Mouse (Mus musculus) retina, embryonic 14.5 days (tissue): Measurements from ENCODE around the gene Ptpn3.
"Not testable (repeated sequence)": the region's sequence is repeated elsewhere in the genome, so short reads cannot be mapped to it uniquely, and the experiment has no call there.

Experiments used
- DNase-seq: peaks from one replicate; pipeline ENCODE4 v3.0.0-alpha.2; 2015; ENCODE audit warnings: low spot score

Gene Ptpn3

DNA sequence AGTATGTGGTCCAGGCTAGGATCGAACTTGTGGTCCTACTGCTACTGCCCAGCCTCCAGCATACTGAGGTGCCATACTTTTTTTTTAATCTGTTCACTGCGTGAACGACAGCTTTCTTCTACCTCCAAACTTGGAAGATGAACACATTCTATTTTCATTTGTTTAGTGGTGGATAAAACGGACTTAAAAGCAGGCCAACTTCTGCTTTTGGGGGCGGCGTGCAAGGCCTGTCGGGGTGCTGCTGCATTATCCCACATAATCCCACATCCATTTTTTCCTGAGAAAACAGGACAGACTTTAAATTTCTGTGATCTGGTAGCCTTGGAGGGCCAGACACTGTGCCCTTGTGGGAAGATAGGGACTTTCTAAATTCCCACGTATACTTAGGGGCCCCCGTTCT, 83.9 kb downstream of the Ptpn3 start:
- DNase-seq: no peak

DNA sequence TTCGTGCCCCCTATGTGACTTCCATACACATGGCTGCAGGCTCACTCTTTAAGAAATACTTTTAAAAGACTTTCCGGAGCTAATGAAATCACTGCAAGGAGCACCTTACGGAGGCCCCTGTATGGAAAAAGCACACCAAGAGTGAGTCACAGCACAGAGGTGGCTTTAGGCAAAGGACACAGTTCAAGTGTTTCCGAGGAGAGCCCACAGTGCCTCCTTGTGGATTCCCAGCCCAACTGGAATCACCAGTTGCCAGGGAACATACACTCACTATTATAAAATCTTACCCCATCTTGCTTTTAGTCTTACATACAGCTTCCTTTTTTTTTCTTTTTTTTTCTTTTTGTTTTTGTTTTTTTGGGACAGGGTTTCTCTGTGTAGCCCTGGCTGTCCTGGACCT, 85.1 kb downstream of the Ptpn3 start:
- DNase-seq: no peak

DNA sequence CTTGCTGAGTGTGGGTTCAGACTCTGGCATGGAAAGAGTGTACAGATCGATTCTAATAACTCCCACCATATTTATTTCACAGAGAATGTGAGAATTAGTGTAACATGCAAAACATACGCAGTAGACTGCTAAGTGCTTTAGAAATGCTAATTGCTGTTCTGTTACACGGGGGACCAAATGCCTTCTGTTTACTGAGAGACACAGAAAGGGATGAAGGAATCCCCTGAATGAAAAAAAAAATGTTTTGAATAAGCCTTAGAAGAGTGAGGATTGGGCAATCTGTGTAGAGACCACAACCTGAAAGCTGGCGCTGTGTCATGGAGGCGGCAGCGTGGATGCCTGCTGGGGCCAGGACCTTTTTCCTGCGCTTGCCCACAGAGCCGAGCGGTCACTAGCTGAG, 86.8 kb downstream of the Ptpn3 start:
- no peak for DNase-seq

DNA sequence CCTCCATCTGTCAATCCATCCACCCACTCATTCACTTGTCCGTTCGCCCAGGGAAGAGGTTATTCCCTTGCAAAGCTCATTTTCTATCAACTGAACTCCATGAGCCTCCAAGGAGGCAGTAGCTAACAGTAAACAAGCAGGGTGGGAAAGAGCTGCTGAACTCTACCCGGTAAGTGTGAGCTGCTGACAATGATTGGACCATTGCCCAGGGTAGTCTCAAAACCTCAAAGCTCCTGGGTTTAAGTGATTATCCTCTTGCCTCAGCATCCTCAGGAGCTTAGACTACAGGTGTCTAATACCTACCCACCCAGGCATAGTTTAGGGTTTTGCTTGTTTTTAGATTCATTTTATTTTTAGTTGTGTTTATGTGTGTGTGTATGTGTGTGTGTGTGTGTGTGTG, 87.5 kb downstream of the Ptpn3 start:
- no peak for DNase-seq

DNA sequence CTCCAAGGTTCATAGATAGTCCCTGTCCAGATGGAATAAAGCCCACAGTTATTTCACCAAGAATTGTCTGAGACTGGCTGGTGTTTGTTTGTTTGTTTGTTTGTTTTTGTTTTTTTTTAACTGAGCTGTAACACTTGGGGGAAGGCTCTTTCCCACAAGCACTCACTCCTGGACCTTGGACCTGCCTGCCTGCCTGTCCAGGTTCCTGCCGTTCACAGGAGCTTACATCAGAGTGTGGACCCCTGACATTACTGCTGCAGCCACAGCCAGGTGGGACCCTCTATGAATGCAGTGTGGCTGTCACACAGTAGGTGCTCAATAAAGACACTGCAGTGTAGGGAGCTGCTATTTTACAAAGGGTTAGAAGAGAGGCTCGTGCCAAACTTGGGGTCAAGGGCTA, 89.9 kb downstream of the Ptpn3 start:
- DNase-seq: no peak

DNA sequence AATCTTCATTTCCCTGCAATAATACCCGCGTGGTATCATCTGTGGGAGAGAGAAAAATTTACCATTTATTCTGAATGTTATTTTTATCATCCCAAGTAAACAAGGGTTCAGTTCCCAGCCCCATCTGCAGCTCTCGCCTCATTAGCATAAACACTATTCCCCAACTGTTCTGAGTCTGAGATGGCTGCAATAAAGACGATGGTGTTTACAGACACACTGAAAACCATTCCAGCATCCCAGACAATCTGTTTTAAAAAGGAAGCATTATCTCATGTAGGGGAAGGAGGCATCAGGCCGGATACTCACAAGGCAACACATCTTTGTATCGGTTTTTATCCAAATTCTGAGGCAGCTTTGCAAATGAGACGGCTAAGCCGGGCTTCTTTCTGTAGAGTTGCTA, 95.7 kb downstream of the Ptpn3 start:
- DNase-seq: no peak

GRCm38 (mm10) chr4:57204780-57205179, 96.9 kb downstream of the Ptpn3 start:
- no peak for DNase-seq

- no peak for DNase-seq
Observed at GRCm38 (mm10) chr4:57202660-57203361, 98.8 kb downstream of the Ptpn3 start.

DNA sequence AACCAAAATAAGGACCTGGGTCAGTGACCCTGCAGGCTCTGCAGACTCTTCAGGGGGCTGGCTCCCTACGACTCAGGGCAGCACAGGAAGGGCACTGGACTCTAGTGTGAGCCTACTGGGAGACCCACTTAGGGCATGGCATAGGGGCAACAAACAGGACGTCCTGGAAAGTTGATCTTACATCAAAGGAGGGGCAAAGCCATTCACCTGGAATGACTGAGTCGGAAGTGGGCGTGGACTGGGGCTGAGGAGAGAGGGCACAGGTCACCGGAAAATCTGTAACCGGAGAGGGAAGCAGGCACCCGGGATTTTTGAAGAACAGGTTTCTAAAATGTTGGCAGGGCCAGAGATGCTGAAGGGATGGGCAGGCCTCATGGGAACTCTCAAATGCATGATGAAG, 99.5 kb downstream of the Ptpn3 start:
- DNase-seq: no peak

GRCm38 (mm10) chr4:57200661-57201060, 101.0 kb downstream of the Ptpn3 start:
- DNase-seq: no peak

- DNase-seq: not testable (repeated sequence)
Observed at GRCm38 (mm10) chr4:57198666-57199393, 102.8 kb downstream of the Ptpn3 start.

DNA sequence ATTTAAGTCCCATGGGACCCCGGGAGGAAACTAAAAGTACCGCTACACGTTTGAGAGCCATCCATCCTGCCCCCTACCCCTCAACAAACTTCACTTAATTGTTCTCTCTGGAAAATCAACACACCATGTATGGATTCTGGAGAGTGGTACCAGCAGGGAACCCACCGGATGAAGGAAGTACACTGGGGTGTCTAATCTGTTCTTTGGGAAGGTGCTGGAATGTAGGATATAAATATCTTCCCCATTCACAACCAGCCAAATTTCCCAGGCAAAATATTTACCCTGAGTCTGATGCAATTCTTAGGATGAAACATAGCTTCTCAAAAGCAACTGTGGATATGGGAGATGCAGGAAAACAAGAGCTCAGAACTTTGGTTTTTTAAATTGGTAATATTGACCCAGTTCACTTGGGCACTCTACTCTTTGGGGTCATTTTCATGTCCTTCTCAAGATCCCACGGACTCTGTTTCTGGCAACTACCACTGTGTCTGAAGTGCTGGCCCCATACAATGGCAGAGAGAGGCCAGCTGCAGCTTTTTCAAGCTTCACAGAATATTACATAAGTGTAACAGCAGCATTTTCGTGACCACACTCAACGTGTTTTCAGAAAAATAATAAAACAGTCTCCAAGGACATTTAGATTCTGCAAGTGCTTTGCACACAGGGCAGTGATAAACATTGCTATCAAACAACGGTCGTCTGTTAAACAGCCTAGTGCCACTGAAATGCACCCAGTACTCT, 109.9 kb downstream of the Ptpn3 start:
- DNase-seq: no peak

- DNase-seq: no peak
Observed at GRCm38 (mm10) chr4:57189881-57190280, 111.8 kb downstream of the Ptpn3 start.

- no peak for DNase-seq
Observed at GRCm38 (mm10) chr4:57186035-57186434, 115.6 kb downstream of the Ptpn3 start.

- no peak for DNase-seq
Observed at GRCm38 (mm10) chr4:57185462-57185861, 116.2 kb downstream of the Ptpn3 start.

DNA sequence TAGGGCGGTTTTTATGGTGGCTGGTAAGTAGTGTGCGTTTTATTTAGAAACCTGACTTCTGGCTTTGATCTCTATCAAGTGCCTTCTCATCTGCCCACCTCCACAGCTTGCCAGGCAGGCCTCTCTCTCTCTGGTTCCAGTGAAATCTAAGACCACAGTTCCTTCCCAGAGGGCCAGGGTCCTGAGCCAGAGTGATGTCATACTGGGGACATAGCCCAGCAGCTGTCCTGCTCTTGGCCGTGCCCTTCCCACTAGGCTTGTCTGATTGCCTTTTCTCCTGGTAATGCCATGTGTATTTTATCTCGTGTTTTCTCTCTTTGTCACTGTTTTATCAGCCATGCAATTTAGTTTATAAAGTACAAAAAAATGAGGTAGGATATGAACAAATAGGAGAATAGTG, 118.1 kb downstream of the Ptpn3 start:
- no peak for DNase-seq

DNA sequence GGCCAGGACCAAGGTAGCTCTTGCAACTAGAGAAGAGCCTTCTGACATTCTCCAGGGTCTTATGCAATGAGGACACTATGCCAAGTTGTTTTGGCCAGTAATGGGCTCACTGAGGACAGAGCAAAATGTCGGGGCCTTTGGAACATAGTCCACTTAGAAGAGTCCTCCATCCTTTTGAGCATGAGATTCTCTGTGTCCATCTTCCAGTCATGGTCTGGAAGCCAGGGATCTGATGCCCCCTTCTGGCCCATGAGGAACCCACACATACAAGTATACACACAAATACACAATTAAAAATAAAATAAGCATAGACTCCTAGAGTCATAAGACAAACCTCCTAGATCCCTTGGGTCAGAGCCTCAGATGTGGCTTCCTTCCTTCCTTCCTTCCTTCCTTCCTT, 120.1 kb downstream of the Ptpn3 start:
- peak; percentile 18 for DNase-seq

DNA sequence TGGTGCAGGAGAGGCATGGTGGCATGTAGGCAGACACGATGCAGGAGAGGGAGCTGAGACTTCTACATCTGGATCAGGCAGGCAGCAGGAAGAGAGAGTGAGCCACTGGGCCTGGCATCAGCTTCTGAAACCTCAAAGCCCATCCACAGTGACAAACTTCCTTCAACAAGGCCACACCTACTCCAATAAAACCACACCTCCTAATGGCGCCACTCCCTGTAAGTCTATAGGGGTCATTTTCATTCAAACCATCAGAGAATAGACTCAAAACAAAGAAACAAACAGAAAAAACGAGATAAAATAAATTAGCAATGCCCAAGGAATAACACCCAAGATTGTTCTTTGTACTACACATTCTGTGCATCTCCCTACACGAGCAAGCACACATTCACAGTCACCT, 122.8 kb downstream of the Ptpn3 start:
- DNase-seq: no peak

DNA sequence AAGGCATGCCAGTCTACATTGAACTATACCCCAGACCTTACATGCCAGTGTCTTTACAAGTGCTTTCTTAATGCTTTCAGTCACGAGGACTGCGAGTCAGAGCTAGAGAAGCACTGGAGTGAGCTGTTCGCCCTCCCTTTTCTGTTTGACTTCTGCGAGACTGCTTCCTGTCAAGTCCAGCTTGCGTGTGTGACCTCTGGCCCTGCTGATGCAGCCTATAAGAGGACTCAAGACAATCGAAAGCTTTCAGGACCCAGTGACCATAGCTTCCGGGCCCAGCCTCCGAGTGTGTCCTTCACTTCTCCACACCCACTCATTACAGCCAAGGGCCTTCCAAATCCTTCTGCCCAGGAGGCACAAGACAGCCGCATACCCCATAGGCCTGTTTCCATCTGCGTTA, 126.3 kb downstream of the Ptpn3 start:
- no peak for DNase-seq

GRCm38 (mm10) chr4:57172861-57173260, 128.8 kb downstream of the Ptpn3 start:
- no peak for DNase-seq

DNA sequence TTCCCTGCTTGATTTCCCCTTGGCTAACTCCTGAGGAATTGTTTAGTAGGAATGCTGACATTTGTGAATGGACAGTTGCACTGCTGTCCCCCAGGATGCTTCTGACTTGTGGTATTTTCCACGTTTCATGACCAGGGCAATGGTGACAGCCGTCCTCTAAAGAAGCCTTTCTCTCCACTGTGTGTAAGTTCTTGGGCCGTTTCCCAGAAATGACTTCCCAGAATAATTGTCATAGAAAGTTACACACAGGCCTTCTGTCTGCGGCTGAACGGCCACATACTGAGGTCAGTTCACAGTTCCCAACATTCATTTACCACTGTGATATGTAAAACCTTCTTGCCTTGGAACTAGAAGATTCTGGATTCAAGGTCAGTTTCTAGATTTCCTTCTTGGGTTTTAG, 129.8 kb downstream of the Ptpn3 start:
- no peak for DNase-seq

DNA sequence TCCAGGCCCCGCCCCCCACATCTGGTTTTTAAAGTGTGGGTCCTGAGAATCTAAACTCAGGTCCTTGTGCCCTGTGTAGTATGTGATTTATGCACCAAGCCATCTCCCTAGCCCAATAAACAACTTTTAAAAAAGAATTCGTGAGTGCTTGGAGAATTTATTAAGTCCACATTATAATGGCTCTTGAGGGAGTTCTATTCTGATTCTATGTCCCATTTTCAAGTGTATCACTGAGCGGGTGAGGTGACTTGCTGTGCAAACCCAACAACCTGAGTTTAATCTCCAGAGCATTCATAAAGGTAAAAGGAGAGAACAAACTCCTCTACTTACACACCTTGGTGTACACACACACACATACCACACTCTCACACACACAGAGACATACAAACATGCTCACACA, 133.0 kb downstream of the Ptpn3 start:
- DNase-seq: no peak

DNA sequence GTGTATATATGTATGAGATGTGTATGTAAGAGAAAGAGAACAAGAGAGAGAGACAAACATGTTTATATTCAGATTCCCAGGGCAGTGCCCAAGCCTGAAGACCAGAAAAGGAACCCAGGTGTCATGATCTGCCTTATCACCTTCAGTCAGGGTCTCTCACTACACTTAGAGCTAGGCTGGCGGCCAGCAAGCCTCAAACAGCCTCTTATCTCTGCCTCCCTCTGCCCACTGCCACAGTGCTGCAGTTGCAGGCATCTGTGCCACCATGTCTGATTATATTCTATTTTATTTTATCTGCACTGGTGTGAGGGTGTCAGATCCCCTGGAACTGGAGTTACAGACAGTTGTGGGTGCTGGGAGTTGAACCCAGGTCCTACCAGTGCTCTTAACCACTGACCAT, 133.4 kb downstream of the Ptpn3 start:
- DNase-seq: no peak
